Mouse (Mus musculus) heart, embryonic 12.5 days (tissue): ENCODE results near the gene Gm12184. TPM values are rescaled to one million over a fixed set of nuclear protein-coding genes. Genes with fewer than 3 reads are reported as not detected.
A peak's percentile ranks its signal among the peaks of the same experiment; 100 is the strongest.
"Not testable (repeated sequence)": the region's sequence is repeated elsewhere in the genome, so short reads cannot be mapped to it uniquely, and the experiment has no call there.

ENCODE experiments used
- ATAC-seq: fragments of 200-750 bp; cut with Nextera tagmentation; 2 replicates; pipeline ENCODE4 v1.8.0; 2017; ENCODE audit warnings: moderate TSS enrichment, moderate library complexity; ENCODE audit not compliant: insufficient number of reproducible peaks, low FRiP score
- H3K27ac ChIP-seq: fragments of 300-500 bp; sonication (generic); 2 replicates; pipeline ENCODE4 v1.5.1; 2016; ENCODE audit warnings: mild to moderate bottlenecking, moderate library complexity; ENCODE audit not compliant: poor library complexity, severe bottlenecking
- H3K27me3 ChIP-seq: fragments of 300-500 bp; sonication (generic); replicated peaks from 2 replicates; pipeline ENCODE4 v1.6.1; 2016; ENCODE audit warnings: mild to moderate bottlenecking, moderate library complexity
- H3K36me3 ChIP-seq: fragments of 300-500 bp; sonication (generic); 2 replicates; pipeline ENCODE4 v1.6.1; 2016; ENCODE audit warnings: mild to moderate bottlenecking, moderate library complexity
- H3K4me1 ChIP-seq: fragments of 300-500 bp; sonication (generic); replicated peaks from 2 replicates; pipeline ENCODE4 v1.6.1; 2016; ENCODE audit warnings: mild to moderate bottlenecking
- H3K4me2 ChIP-seq: fragments of 300-500 bp; sonication (generic); 2 replicates; pipeline ENCODE4 v1.6.1; 2016; ENCODE audit warnings: mild to moderate bottlenecking, moderate library complexity
- H3K4me3 ChIP-seq: fragments of 300-500 bp; sonication (generic); 2 replicates; pipeline ENCODE4 v1.5.1; 2016; ENCODE audit warnings: mild to moderate bottlenecking
- H3K9ac ChIP-seq: fragments of 300-500 bp; sonication (generic); 2 replicates; pipeline ENCODE4 v1.6.1; 2016; ENCODE audit warnings: mild to moderate bottlenecking, moderate library complexity
- H3K9me3 ChIP-seq: fragments of 300-500 bp; sonication (generic); replicated peaks from 2 replicates; pipeline ENCODE4 v1.6.1; 2016; ENCODE audit warnings: mild to moderate bottlenecking, moderate library complexity
- WGBS: fragments of 180-500 bp; shearing (Covaris S2); methylation state at CpG from one replicate; pipeline ENCODE4 v1.1.7; 2016; 5-methylcytosine and 5-hydroxymethylcytosine counted together
- polyA plus RNA-seq: library from polyadenylated mRNA; unstranded; fragments of >200 nt; fragmentation: Nextera tagmentation; extraction: Ambion mirVana; gene quantifications from 2 replicates; pipeline ENCODE4 v1.2.1, GENCODE M21; 2016

The Gm12184 gene
- polyA plus RNA-seq, 1 experiment from 2014 or later: 5.3 TPM

- WGBS: 81% methylated on average over 2 of the region's 2 CpGs
- not testable (repeated sequence) for H3K4me2 ChIP-seq, H3K4me1 ChIP-seq, H3K9ac ChIP-seq, H3K9me3 ChIP-seq, H3K27ac ChIP-seq, H3K36me3 ChIP-seq, H3K4me3 ChIP-seq, ATAC-seq
- H3K27me3 ChIP-seq: peaks cover 23% of the 10 kb centered on the region
These were observed 19.9 kb upstream of the Gm12184 start for GRCm38 (mm10) chr11:48846362-48846761.

- no peaks in the 10 kb centered on the region for H3K4me1 ChIP-seq
- no peak overlapping the region for H3K4me3 ChIP-seq
- no peak overlapping the region for H3K9ac ChIP-seq
- H3K27ac ChIP-seq: no peak overlapping the region
- H3K36me3 ChIP-seq: no peaks in the 10 kb centered on the region
- 31% methylated on average over 13 of the region's 13 CpGs for WGBS
- H3K4me2 ChIP-seq: peak overlapping the region; percentile 17; the same call in 1 of the 2 replicates
- no peaks in the 10 kb centered on the region for H3K9me3 ChIP-seq
- no peak for ATAC-seq
- peaks cover 25% of the 10 kb centered on the region for H3K27me3 ChIP-seq
These were observed 18.9 kb upstream of the Gm12184 start for GRCm38 (mm10) chr11:48845244-48845815.

- 65% methylated on average over 6 of the region's 6 CpGs for WGBS
- no peaks in the 10 kb centered on the region for H3K36me3 ChIP-seq
- no peak overlapping the region for H3K9ac ChIP-seq
- H3K27ac ChIP-seq: no peak overlapping the region
- no peak overlapping the region for H3K4me2 ChIP-seq
- H3K9me3 ChIP-seq: no peaks in the 10 kb centered on the region
- no peaks in the 10 kb centered on the region for H3K4me1 ChIP-seq
- peaks cover 33% of the 10 kb centered on the region for H3K27me3 ChIP-seq
- no peak for ATAC-seq
- H3K4me3 ChIP-seq: no peak overlapping the region
These were observed 17.9 kb upstream of the Gm12184 start for GRCm38 (mm10) chr11:48844309-48844708.

- Histone ChIP-seq H3K4me2 (no peak overlapping the region), H3K9ac (no peak overlapping the region), H3K27me3 (peaks cover 26% of the 10 kb centered on the region), H3K9me3 (no peaks in the 10 kb centered on the region), H3K4me1 (peaks cover 6% of the 10 kb centered on the region), H3K36me3 (no peaks in the 10 kb centered on the region), H3K4me3 (no peak overlapping the region), H3K27ac (no peak overlapping the region)
- WGBS: 77% methylated on average over 11 of the region's 11 CpGs
- ATAC-seq: no peak
These were observed 16.7 kb upstream of the Gm12184 start for GRCm38 (mm10) chr11:48843202-48843601.

GRCm38 (mm10) chr11:48842378-48842792, 15.9 kb upstream of the Gm12184 start:
- Histone ChIP-seq H3K4me1 (peaks cover 6% of the 10 kb centered on the region), H3K9me3 (no peaks in the 10 kb centered on the region), H3K4me3 (no peak overlapping the region), H3K4me2 (no peak overlapping the region), H3K27ac (no peak overlapping the region), H3K27me3 (peaks cover 23% of the 10 kb centered on the region), H3K36me3 (no peaks in the 10 kb centered on the region), H3K9ac (no peak overlapping the region)
- WGBS: 79% methylated on average over 4 of the region's 4 CpGs
- no peak for ATAC-seq

GRCm38 (mm10) chr11:48841213-48841612, 14.8 kb upstream of the Gm12184 start:
- WGBS: 75% methylated on average over 5 of the region's 5 CpGs
- Histone ChIP-seq H3K27me3 (peaks cover 23% of the 10 kb centered on the region), H3K4me1 (peaks cover 10% of the 10 kb centered on the region), H3K4me3 (no peak overlapping the region), H3K27ac (no peak overlapping the region), H3K9me3 (no peaks in the 10 kb centered on the region), H3K36me3 (no peaks in the 10 kb centered on the region), H3K4me2 (no peak overlapping the region), H3K9ac (no peak overlapping the region)
- ATAC-seq: no peak

GRCm38 (mm10) chr11:48840805-48841204, 14.3 kb upstream of the Gm12184 start:
- Histone ChIP-seq H3K4me1 (peaks cover 10% of the 10 kb centered on the region), H3K9me3 (no peaks in the 10 kb centered on the region), H3K9ac (no peak overlapping the region), H3K27me3 (peaks cover 23% of the 10 kb centered on the region), H3K4me3 (no peak overlapping the region), H3K27ac (no peak overlapping the region), H3K4me2 (no peak overlapping the region), H3K36me3 (no peaks in the 10 kb centered on the region)
- no peak for ATAC-seq

GRCm38 (mm10) chr11:48838879-48839680, 12.6 kb upstream of the Gm12184 start:
- 0 out of 2 replicates have a peak overlapping the region, but pooled peaks have one; percentile 86 for H3K4me3 ChIP-seq
- H3K9ac ChIP-seq: no peak overlapping the region
- no peaks in the 10 kb centered on the region for H3K9me3 ChIP-seq
- 78% methylated on average over 10 of the region's 10 CpGs for WGBS
- no peaks in the 10 kb centered on the region for H3K36me3 ChIP-seq
- peaks cover 10% of the 10 kb centered on the region for H3K4me1 ChIP-seq
- no peak overlapping the region for H3K27ac ChIP-seq
- peak overlapping the region; percentile 88 for H3K4me2 ChIP-seq
- ATAC-seq: no peak
- peaks cover 23% of the 10 kb centered on the region for H3K27me3 ChIP-seq

GRCm38 (mm10) chr11:48838181-48838797, 11.8 kb upstream of the Gm12184 start:
- H3K9me3 ChIP-seq: no peaks in the 10 kb centered on the region
- H3K4me2 ChIP-seq: peak overlapping the region; percentile 88
- ATAC-seq: 0 out of 2 replicates have a peak, but pooled peaks have one; percentile 7
- 1% methylated on average over 16 of the region's 16 CpGs for WGBS
- H3K36me3 ChIP-seq: no peaks in the 10 kb centered on the region
- H3K4me1 ChIP-seq: peaks cover 10% of the 10 kb centered on the region
- peak overlapping the region; percentile 86 for H3K4me3 ChIP-seq
- H3K27ac ChIP-seq: no peak overlapping the region
- peak overlapping the region; percentile 80 for H3K9ac ChIP-seq
- H3K27me3 ChIP-seq: peaks cover 22% of the 10 kb centered on the region

- H3K9me3 ChIP-seq: no peaks in the 10 kb centered on the region
- no peak overlapping the region for H3K27ac ChIP-seq
- H3K4me2 ChIP-seq: peak overlapping the region; percentile 88
- H3K4me1 ChIP-seq: peaks cover 10% of the 10 kb centered on the region
- peaks cover 17% of the 10 kb centered on the region for H3K27me3 ChIP-seq
- peak overlapping the region; percentile 80 for H3K9ac ChIP-seq
- peak; percentile 33; the same call in 1 of the 2 replicates for ATAC-seq
- H3K36me3 ChIP-seq: no peaks in the 10 kb centered on the region
- WGBS: under 1% methylated on average over 77 of the region's 77 CpGs
- H3K4me3 ChIP-seq: peak overlapping the region; percentile 86
These were observed 11.1 kb upstream of the Gm12184 start for GRCm38 (mm10) chr11:48837310-48838180.
